Mouse (Mus musculus) embryonic facial prominence, embryonic 15.5 days (tissue): ENCODE results near the gene Slc9b1. TPM values are rescaled to one million over a fixed set of nuclear protein-coding genes. Genes with fewer than 3 reads are reported as not detected.

ENCODE experiments used
- ATAC-seq: fragments of 200-750 bp; cut with Nextera tagmentation; 2 replicates; pipeline ENCODE4 v1.8.0; 2017; ENCODE audit warnings: low read depth, moderate TSS enrichment; ENCODE audit not compliant: insufficient number of reproducible peaks, low FRiP score, low TSS enrichment
- H3K27ac ChIP-seq: fragments of 300-500 bp; sonication (generic); replicated peaks from 2 replicates; pipeline ENCODE4 v1.5.1; 2015; ENCODE audit warnings: mild to moderate bottlenecking, inconsistent platforms
- H3K27me3 ChIP-seq: fragments of 300-500 bp; sonication (generic); 2 replicates; pipeline ENCODE4 v1.6.1; 2015; ENCODE audit warnings: inconsistent platforms
- H3K36me3 ChIP-seq: fragments of 300-500 bp; sonication (generic); 2 replicates; pipeline ENCODE4 v1.6.1; 2015; ENCODE audit warnings: mild to moderate bottlenecking, inconsistent platforms
- H3K4me1 ChIP-seq: fragments of 300-500 bp; sonication (generic); 2 replicates; pipeline ENCODE4 v1.6.1; 2015; ENCODE audit warnings: inconsistent platforms
- H3K4me2 ChIP-seq: fragments of 300-500 bp; sonication (generic); replicated peaks from 2 replicates; pipeline ENCODE4 v1.6.1; 2015; ENCODE audit warnings: mild to moderate bottlenecking, inconsistent platforms
- H3K4me3 ChIP-seq: fragments of 300-500 bp; sonication (generic); replicated peaks from 2 replicates; pipeline ENCODE4 v1.5.1; 2015; ENCODE audit warnings: mild to moderate bottlenecking, inconsistent platforms
- H3K9ac ChIP-seq: fragments of 300-500 bp; sonication (generic); 2 replicates; pipeline ENCODE4 v1.6.1; 2015; ENCODE audit warnings: inconsistent platforms
- H3K9me3 ChIP-seq: fragments of 300-500 bp; sonication (generic); replicated peaks from 2 replicates; pipeline ENCODE4 v1.6.1; 2016; ENCODE audit warnings: inconsistent platforms
- WGBS: fragments of 180-500 bp; shearing (Covaris S2); methylation state at CpG from one replicate; pipeline ENCODE4 v1.1.7; 2015; 5-methylcytosine and 5-hydroxymethylcytosine counted together
- polyA plus RNA-seq: library from polyadenylated mRNA; unstranded; fragments of >200 nt; fragmentation: Nextera tagmentation; extraction: Ambion mirVana; gene quantifications from 2 replicates; pipeline ENCODE4 v1.2.1, GENCODE M21; 2015

The Slc9b1 gene
- polyA plus RNA-seq, 1 experiment from 2014 or later = not detected

- no peaks in the 10 kb centered on the region for H3K4me1 ChIP-seq
- H3K9me3 ChIP-seq = no peaks in the 10 kb centered on the region
- ATAC-seq = no peak
- no peak overlapping the region for H3K4me3 ChIP-seq
- H3K27me3 ChIP-seq = no peaks in the 10 kb centered on the region
- no peaks in the 10 kb centered on the region for H3K36me3 ChIP-seq
- no peak overlapping the region for H3K27ac ChIP-seq
- H3K9ac ChIP-seq = no peak overlapping the region
- no peak overlapping the region for H3K4me2 ChIP-seq
- WGBS = 57% methylated on average over 6 of the region's 6 CpGs
Observed at GRCm38 (mm10) chr3:135324354-135324753, 23.5 kb upstream of the Slc9b1 start.

GRCm38 (mm10) chr3:135327176-135327575 lies 20.7 kb upstream of the Slc9b1 start:
- H3K4me3 ChIP-seq = no peak overlapping the region
- H3K4me2 ChIP-seq = no peak overlapping the region
- H3K27ac ChIP-seq = no peak overlapping the region
- no peaks in the 10 kb centered on the region for H3K4me1 ChIP-seq
- WGBS = 57% methylated on average over 6 of the region's 6 CpGs
- peak; percentile 43; the same call in 1 of the 2 replicates for ATAC-seq
- no peaks in the 10 kb centered on the region for H3K9me3 ChIP-seq
- no peaks in the 10 kb centered on the region for H3K27me3 ChIP-seq
- no peak overlapping the region for H3K9ac ChIP-seq
- no peaks in the 10 kb centered on the region for H3K36me3 ChIP-seq

DNA sequence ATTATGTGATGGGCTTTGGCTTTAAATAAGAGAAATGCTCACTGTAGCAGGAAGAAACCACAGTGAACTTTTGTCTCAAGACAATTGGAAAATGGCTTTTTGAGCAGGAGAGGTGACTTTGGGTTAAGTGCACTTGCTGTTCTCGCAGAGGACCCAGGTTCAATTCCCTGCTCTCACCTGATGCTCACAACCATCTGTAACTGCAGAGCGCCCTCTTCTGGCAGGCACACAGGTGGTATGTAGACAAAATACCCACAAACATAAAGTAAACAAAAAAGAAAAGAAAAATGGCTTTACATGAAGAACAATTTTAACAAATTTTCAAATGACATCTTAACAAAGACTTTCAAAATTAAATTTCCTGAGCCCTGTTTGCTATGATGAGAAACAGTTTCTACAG lies 20.2 kb upstream of the Slc9b1 start:
- no peak overlapping the region for H3K4me3 ChIP-seq
- H3K27ac ChIP-seq = no peak overlapping the region
- WGBS = 59% methylated on average over 2 of the region's 2 CpGs
- no peak for ATAC-seq
- no peaks in the 10 kb centered on the region for H3K9me3 ChIP-seq
- no peak overlapping the region for H3K9ac ChIP-seq
- no peaks in the 10 kb centered on the region for H3K4me1 ChIP-seq
- no peaks in the 10 kb centered on the region for H3K27me3 ChIP-seq
- no peaks in the 10 kb centered on the region for H3K36me3 ChIP-seq
- no peak overlapping the region for H3K4me2 ChIP-seq

GRCm38 (mm10) chr3:135328560-135328959 lies 19.3 kb upstream of the Slc9b1 start:
- Histone ChIP-seq H3K9ac (no peak overlapping the region), H3K27ac (no peak overlapping the region), H3K4me2 (no peak overlapping the region), H3K4me3 (no peak overlapping the region), H3K4me1 (no peaks in the 10 kb centered on the region), H3K36me3 (no peaks in the 10 kb centered on the region), H3K9me3 (no peaks in the 10 kb centered on the region), H3K27me3 (no peaks in the 10 kb centered on the region)
- 37% methylated on average over 3 of the region's 3 CpGs for WGBS
- no peak for ATAC-seq

DNA sequence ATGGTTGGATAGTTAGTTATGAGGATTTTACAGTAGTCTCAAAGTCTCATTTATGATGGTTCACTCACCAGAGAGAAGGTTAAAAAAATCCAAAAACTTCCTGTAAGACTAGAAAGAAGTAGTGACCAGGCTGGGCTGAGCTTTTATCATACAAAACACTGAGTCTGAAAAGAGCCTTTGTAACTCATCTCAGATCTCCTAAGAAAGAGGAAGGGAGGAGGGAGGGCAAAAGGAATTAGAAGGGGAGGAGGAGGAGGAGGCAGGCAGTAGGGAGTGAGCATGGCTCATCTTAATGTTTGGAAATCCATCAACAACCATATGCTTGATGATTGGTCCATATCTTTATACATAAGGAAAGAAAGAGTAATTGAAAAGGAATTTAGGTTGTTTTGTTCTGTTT lies 15.1 kb upstream of the Slc9b1 start:
- no peak for ATAC-seq
- H3K4me1 ChIP-seq = no peaks in the 10 kb centered on the region
- no peaks in the 10 kb centered on the region for H3K36me3 ChIP-seq
- no peak overlapping the region for H3K27ac ChIP-seq
- no peak overlapping the region for H3K4me3 ChIP-seq
- no peak overlapping the region for H3K9ac ChIP-seq
- H3K9me3 ChIP-seq = no peaks in the 10 kb centered on the region
- no peaks in the 10 kb centered on the region for H3K27me3 ChIP-seq
- H3K4me2 ChIP-seq = no peak overlapping the region

DNA sequence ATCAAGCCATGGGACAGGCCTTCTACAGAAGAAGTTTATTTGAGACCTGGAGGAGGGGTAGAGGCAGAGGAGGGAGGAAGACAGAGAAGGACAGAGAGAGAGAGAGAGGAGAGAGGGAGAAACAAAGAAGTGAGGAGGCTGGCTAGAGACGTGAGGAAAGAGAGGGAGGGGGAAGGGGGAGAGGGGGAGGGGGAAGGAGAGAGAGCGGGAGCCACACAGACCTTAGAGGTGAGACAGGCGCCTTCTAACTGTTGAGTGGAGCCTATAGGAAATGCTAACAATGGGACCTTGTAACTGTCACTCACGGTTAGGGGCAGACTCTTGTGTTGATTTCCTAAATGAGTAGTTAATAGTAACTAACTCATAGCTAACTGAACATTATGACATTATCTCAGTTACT lies 14.1 kb upstream of the Slc9b1 start:
- no peak overlapping the region for H3K4me3 ChIP-seq
- no peak overlapping the region for H3K4me2 ChIP-seq
- H3K27me3 ChIP-seq = no peaks in the 10 kb centered on the region
- H3K36me3 ChIP-seq = no peaks in the 10 kb centered on the region
- WGBS = 51% methylated on average over 4 of the region's 4 CpGs
- no peak overlapping the region for H3K27ac ChIP-seq
- ATAC-seq = no peak
- no peak overlapping the region for H3K9ac ChIP-seq
- no peaks in the 10 kb centered on the region for H3K4me1 ChIP-seq
- no peaks in the 10 kb centered on the region for H3K9me3 ChIP-seq

GRCm38 (mm10) chr3:135349022-135349421 lies 1.2 kb downstream of the Slc9b1 start:
- Histone ChIP-seq H3K4me2 (no peak overlapping the region), H3K9me3 (no peaks in the 10 kb centered on the region), H3K4me3 (no peak overlapping the region), H3K27me3 (no peaks in the 10 kb centered on the region), H3K27ac (no peak overlapping the region), H3K9ac (no peak overlapping the region), H3K36me3 (no peaks in the 10 kb centered on the region), H3K4me1 (no peaks in the 10 kb centered on the region)
- no peak for ATAC-seq

DNA sequence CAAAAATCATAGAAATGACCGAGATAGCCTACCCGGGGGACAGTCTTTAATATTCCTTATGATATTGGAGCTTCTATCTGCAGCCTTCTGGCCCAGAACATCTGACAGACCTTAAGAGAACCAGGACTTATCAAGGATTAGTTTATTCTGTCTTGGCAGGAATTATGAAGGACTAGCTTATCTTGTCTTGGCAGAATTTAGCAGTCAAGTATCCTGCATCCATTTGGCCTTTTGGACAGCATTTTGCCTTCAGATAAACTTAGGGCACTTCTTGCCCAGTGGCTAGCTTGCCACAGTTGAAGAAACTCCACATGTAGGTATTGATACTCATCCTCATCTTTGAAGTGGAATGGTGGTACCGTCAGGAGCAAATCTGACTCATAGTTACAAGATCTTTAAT lies 4.0 kb downstream of the Slc9b1 start:
- no peak overlapping the region for H3K4me2 ChIP-seq
- no peaks in the 10 kb centered on the region for H3K27me3 ChIP-seq
- ATAC-seq = no peak
- H3K9ac ChIP-seq = no peak overlapping the region
- no peak overlapping the region for H3K4me3 ChIP-seq
- no peaks in the 10 kb centered on the region for H3K9me3 ChIP-seq
- no peak overlapping the region for H3K27ac ChIP-seq
- H3K36me3 ChIP-seq = no peaks in the 10 kb centered on the region
- no peaks in the 10 kb centered on the region for H3K4me1 ChIP-seq
- WGBS = 92% methylated on average over 3 of the region's 3 CpGs

GRCm38 (mm10) chr3:135357394-135357793 lies 9.6 kb downstream of the Slc9b1 start:
- Histone ChIP-seq H3K27ac (no peak overlapping the region), H3K36me3 (no peaks in the 10 kb centered on the region), H3K9me3 (no peaks in the 10 kb centered on the region), H3K9ac (no peak overlapping the region), H3K4me3 (no peak overlapping the region), H3K4me2 (no peak overlapping the region), H3K27me3 (no peaks in the 10 kb centered on the region), H3K4me1 (no peaks in the 10 kb centered on the region)
- 84% methylated on average over 4 of the region's 4 CpGs for WGBS
- no peak for ATAC-seq

DNA sequence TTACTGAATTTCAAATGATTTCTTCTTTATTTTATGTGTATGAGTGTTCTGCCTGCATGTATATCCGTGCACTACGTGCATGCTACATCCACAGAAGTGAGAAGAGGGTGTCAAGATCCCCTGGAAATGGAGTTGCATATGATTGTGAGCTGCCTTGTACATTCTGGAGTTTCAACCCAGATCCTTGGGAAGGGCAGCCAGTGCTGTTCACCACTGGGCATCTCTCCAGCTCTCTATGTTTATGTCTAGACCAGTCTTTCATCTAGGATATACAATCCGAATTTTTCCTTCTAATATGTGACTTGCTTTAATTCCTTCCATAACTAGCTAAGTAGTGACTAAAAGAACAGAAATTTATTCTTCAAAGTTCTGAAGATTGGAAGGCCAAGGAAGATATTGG lies 28.0 kb downstream of the Slc9b1 start:
- ATAC-seq = no peak
- no peak overlapping the region for H3K27ac ChIP-seq
- 68% methylated on average over 3 of the region's 3 CpGs for WGBS
- no peaks in the 10 kb centered on the region for H3K36me3 ChIP-seq
- H3K4me1 ChIP-seq = no peaks in the 10 kb centered on the region
- H3K27me3 ChIP-seq = no peaks in the 10 kb centered on the region
- no peaks in the 10 kb centered on the region for H3K9me3 ChIP-seq
- no peak overlapping the region for H3K4me3 ChIP-seq
- H3K9ac ChIP-seq = no peak overlapping the region
- H3K4me2 ChIP-seq = no peak overlapping the region

GRCm38 (mm10) chr3:135377445-135377844 lies 29.6 kb downstream of the Slc9b1 start:
- no peak overlapping the region for H3K4me2 ChIP-seq
- WGBS = 88% methylated on average over 10 of the region's 10 CpGs
- no peak overlapping the region for H3K9ac ChIP-seq
- H3K9me3 ChIP-seq = no peaks in the 10 kb centered on the region
- H3K4me3 ChIP-seq = no peak overlapping the region
- H3K4me1 ChIP-seq = no peaks in the 10 kb centered on the region
- no peaks in the 10 kb centered on the region for H3K36me3 ChIP-seq
- no peak overlapping the region for H3K27ac ChIP-seq
- no peak for ATAC-seq
- H3K27me3 ChIP-seq = no peaks in the 10 kb centered on the region

DNA sequence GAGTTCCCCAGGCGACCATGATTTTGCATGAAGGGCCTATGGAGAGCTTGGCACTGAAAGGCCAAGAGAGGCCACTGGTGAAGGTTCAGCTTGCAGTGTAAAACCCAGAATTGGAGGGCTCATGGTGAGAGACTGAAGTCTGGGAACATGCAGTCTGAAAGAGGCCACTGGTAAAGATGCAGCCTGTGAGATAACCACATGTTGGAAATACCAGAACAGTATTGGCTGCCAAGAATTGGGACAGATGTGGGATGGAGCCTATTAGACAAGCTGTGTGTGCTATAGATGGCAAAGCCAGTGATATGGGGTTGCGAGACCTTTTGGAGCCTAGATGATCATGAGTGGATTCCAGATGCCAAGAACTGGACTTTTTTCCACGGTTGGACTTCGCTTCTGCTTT lies 32.0 kb downstream of the Slc9b1 start:
- no peaks in the 10 kb centered on the region for H3K27me3 ChIP-seq
- no peak for ATAC-seq
- H3K4me3 ChIP-seq = no peak overlapping the region
- H3K27ac ChIP-seq = no peak overlapping the region
- no peak overlapping the region for H3K4me2 ChIP-seq
- no peak overlapping the region for H3K9ac ChIP-seq
- no peaks in the 10 kb centered on the region for H3K4me1 ChIP-seq
- no peaks in the 10 kb centered on the region for H3K36me3 ChIP-seq
- 90% methylated on average over 4 of the region's 4 CpGs for WGBS
- no peaks in the 10 kb centered on the region for H3K9me3 ChIP-seq
